In the genomic region with DNA sequence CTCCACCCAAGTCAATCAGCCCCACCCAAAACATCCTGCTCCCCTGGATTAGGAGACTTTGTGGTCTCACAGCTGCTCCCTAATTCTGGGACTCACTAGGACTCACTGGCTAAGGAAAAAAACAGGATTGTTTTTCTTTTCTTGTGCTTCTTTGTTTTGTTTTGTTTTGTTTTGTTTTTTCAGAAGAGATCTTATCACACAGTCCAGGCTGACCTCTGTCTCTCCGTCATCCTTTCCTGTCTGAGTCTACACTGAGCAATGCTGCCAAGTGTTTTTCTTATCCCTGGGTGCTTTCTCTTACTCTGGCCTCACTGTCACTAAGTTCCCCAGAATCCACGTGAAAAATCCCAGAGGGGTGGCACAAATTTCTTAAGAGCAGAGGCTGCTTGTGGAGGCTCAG, we compare ENCODE assay signal across 10 mouse cellular contexts.
"Had no signal": no experiment of that assay in that cellular context is flagged by ENCODE, and none has a peak within 500 bp of the region (broad histone marks: within the 10 kb centered on the region; RNA-seq: fewer than 3 reads in every experiment).

No protein-coding gene starts in this region.

- ATAC-seq: intestine, embryonic 16.5 days; liver, embryonic 12.5 days; midbrain, embryonic 13.5 days had no signal

- H3K27ac ChIP-seq: limb, embryonic 15.5 days; liver, embryonic 12.5 days; lung, embryonic 15.5 days; midbrain, embryonic 13.5 days; neural tube, embryonic 15.5 days had no signal

- H3K9ac ChIP-seq: limb, embryonic 15.5 days; liver, embryonic 12.5 days; lung, embryonic 15.5 days; midbrain, embryonic 13.5 days; neural tube, embryonic 15.5 days had no signal

- H3K9me3 ChIP-seq: limb, embryonic 15.5 days; liver, embryonic 12.5 days; lung, embryonic 15.5 days; midbrain, embryonic 13.5 days; neural tube, embryonic 15.5 days had no signal

- H3K27me3 ChIP-seq: limb, embryonic 15.5 days; liver, embryonic 12.5 days; lung, embryonic 15.5 days; midbrain, embryonic 13.5 days; neural tube, embryonic 15.5 days had no signal

- H3K4me2 ChIP-seq: limb, embryonic 15.5 days; liver, embryonic 12.5 days; lung, embryonic 15.5 days; midbrain, embryonic 13.5 days; neural tube, embryonic 15.5 days had no signal

- DNase-seq: kidney, postnatal 14 days; right cerebral cortex, adult 18-20 months; right cerebral cortex, postnatal 25 days; thymus, postnatal 36 days had no signal

- H3K36me3 ChIP-seq: limb, embryonic 15.5 days; liver, embryonic 12.5 days; lung, embryonic 15.5 days; midbrain, embryonic 13.5 days; neural tube, embryonic 15.5 days had no signal

- H3K4me1 ChIP-seq: limb, embryonic 15.5 days; liver, embryonic 12.5 days; lung, embryonic 15.5 days; midbrain, embryonic 13.5 days; neural tube, embryonic 15.5 days had no signal

- H3K4me3 ChIP-seq: limb, embryonic 15.5 days; liver, embryonic 12.5 days; lung, embryonic 15.5 days; midbrain, embryonic 13.5 days; neural tube, embryonic 15.5 days had no signal
